Mouse (Mus musculus) intestine, embryonic 15.5 days (tissue): ENCODE data around the gene Flnb. TPM values are rescaled to one million over a fixed set of nuclear protein-coding genes. Genes with fewer than 3 reads are reported as not detected.

Experiments
- ATAC-seq: fragments of 200-750 bp; cut with Nextera tagmentation; 2 replicates; pipeline ENCODE4 v1.8.0; 2017; ENCODE audit warnings: moderate TSS enrichment, moderate library complexity
- H3K27ac ChIP-seq: fragments of 300-500 bp; sonication (generic); 2 replicates; pipeline ENCODE4 v1.5.1; 2015; ENCODE audit warnings: mild to moderate bottlenecking, inconsistent platforms
- H3K27me3 ChIP-seq: fragments of 300-500 bp; sonication (generic); replicated peaks from 2 replicates; pipeline ENCODE4 v1.6.1; 2015; ENCODE audit warnings: inconsistent platforms
- H3K36me3 ChIP-seq: fragments of 300-500 bp; sonication (generic); 2 replicates; pipeline ENCODE4 v1.6.1; 2015; ENCODE audit warnings: inconsistent platforms
- H3K4me1 ChIP-seq: fragments of 300-500 bp; sonication (generic); replicated peaks from 2 replicates; pipeline ENCODE4 v1.6.1; 2015; ENCODE audit warnings: inconsistent platforms
- H3K4me2 ChIP-seq: fragments of 300-500 bp; sonication (generic); replicated peaks from 2 replicates; pipeline ENCODE4 v1.6.1; 2015; ENCODE audit warnings: mild to moderate bottlenecking, inconsistent platforms
- H3K4me3 ChIP-seq: fragments of 300-500 bp; sonication (generic); replicated peaks from 2 replicates; pipeline ENCODE4 v1.5.1; 2015; ENCODE audit warnings: inconsistent platforms
- H3K9ac ChIP-seq: fragments of 300-500 bp; sonication (generic); 2 replicates; pipeline ENCODE4 v1.6.1; 2015; ENCODE audit warnings: inconsistent platforms
- H3K9me3 ChIP-seq: fragments of 300-500 bp; sonication (generic); 2 replicates; pipeline ENCODE4 v1.6.1; 2016; ENCODE audit warnings: inconsistent platforms
- WGBS: fragments of 180-500 bp; shearing (Covaris S2); methylation state at CpG from one replicate; pipeline ENCODE4 v1.1.7; 2015; 5-methylcytosine and 5-hydroxymethylcytosine counted together
- polyA plus RNA-seq: library from polyadenylated mRNA; unstranded; fragments of >200 nt; fragmentation: Nextera tagmentation; extraction: Ambion mirVana; gene quantifications from 2 replicates; pipeline ENCODE4 v1.2.1, GENCODE M21; 2015

Gene Flnb
- polyA plus RNA-seq, 1 experiment from 2014 or later: 17.4 TPM

DNA sequence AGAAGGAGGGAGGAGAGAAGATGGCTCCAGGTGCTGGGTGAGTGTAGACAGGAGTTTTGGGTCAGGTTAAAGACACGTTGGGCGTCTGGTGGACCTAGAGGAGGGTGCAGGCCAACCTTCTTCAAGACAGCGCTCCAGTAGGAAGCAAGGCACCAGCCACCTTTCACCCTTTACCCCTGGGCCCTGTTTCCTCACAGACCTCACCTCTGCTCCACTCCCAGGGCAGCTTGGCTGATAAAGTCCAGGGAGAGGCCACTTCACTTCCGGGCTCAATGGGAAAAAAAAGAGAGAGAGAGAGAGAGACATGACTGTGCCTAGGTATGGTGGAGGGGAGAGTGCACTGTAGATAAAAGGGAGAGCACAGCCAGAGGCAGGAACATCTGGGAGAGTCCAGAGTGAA, 10.0 kb upstream of the Flnb start:
- Histone ChIP-seq H3K4me2 (no peak overlapping the region), H3K27ac (no peak overlapping the region), H3K36me3 (no peaks in the 10 kb centered on the region), H3K9me3 (no peaks in the 10 kb centered on the region), H3K9ac (no peak overlapping the region), H3K27me3 (no peaks in the 10 kb centered on the region), H3K4me3 (no peak overlapping the region), H3K4me1 (peaks cover 3% of the 10 kb centered on the region)
- 59% methylated on average over 4 of the region's 4 CpGs for WGBS
- ATAC-seq: peak; percentile 72

GRCm38 (mm10) chr14:7808501-7808981, 9.2 kb upstream of the Flnb start:
- Histone ChIP-seq H3K4me2 (no peak overlapping the region), H3K36me3 (no peaks in the 10 kb centered on the region), H3K27me3 (no peaks in the 10 kb centered on the region), H3K9ac (no peak overlapping the region), H3K4me1 (peaks cover 3% of the 10 kb centered on the region), H3K27ac (peak overlapping the region; percentile 63), H3K4me3 (no peak overlapping the region), H3K9me3 (no peaks in the 10 kb centered on the region)
- ATAC-seq: peak; percentile 46
- WGBS: 59% methylated on average over 11 of the region's 11 CpGs

DNA sequence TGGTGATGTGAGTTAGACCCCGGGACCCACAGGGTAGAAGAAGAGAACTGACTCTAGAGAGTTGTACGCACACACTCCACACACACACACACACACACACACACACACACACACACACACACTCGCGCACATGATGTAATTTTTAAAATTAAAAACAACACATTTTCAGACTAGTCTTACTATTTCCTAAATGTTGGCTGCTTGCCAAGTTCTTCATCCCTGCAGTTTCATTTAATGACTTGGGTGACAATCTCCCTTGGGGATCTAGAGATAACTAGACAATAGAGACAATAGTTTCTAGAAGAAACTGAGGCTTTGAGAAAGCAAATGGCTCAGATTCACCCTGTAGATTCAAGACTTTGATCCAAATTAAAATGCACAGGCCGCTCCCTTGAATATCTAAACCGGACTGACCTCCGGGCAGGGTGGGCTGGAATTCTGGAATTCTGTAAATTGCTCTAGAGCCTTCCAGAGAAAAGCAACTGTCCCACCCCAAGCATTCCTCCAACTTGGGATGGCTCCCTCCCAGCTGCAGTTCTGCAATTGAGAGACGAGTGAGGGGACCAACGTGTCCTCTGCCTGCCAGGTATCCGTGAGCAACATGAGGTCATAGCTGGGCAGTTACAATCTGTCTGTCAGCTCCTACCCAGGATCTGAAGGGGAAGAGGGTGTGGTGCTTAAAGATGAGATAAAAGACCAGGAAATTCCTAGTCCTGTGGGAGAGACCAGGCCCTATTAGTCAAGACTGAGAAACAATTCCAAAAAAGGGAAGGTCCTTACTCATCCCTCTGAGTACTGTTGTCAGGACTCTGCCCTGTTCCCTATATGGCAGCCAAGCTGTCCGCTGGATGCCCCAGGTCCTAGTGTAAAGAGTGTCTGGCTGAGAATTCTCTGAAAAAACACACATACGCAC, 8.5 kb upstream of the Flnb start:
- peak; percentile 67 for ATAC-seq

DNA sequence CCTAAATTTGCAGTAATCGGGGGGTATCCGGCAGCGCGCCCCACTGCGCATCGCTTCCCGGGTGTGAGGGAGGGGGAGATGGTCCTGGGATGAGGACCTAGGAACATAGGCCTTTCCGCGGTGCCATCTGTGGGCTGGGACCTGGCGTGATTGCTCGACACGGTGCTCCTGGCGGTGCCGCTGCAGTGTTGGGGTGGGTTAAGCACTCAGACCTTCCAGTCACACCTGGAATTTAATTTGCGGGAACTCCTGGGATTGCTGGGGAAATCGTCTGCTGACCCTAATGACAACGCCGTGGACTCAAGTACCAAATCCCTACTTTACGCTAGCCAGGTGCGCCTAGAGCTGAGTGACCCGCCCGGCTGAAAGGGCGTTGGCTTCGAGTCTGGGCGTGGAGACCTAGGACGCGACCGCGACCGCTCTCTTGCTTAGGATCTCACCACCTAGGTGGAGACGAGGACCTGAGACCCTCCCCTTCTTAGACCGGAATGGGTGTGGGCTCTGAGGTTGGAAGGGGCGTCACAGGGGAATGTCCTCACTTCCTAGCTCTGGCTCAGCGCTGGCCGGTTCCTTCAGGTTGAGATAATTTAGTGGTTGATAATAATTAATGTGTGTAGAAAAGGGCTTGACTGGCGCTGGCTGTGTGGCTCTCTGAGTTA, 835 bp downstream of the Flnb start:
- H3K4me1 ChIP-seq: peaks cover 32% of the 10 kb centered on the region
- under 1% methylated on average over 36 of the region's 36 CpGs for WGBS
- H3K27ac ChIP-seq: peak overlapping the region; percentile 74
- H3K4me2 ChIP-seq: peak overlapping the region; percentile 89
- peak overlapping the region; percentile 77 for H3K4me3 ChIP-seq
- H3K27me3 ChIP-seq: no peaks in the 10 kb centered on the region
- H3K36me3 ChIP-seq: no peaks in the 10 kb centered on the region
- peak overlapping the region; percentile 79 for H3K9ac ChIP-seq
- no peaks in the 10 kb centered on the region for H3K9me3 ChIP-seq
- peak; percentile 49 for ATAC-seq

More for the DNA sequence above, 8.5 kb upstream of the Flnb start:
- no peaks in the 10 kb centered on the region for H3K27me3 ChIP-seq
- no peak overlapping the region for H3K9ac ChIP-seq
- no peaks in the 10 kb centered on the region for H3K9me3 ChIP-seq
- no peak overlapping the region for H3K4me3 ChIP-seq
- 64% methylated on average over 12 of the region's 12 CpGs for WGBS
- no peaks in the 10 kb centered on the region for H3K36me3 ChIP-seq
- peaks cover 3% of the 10 kb centered on the region for H3K4me1 ChIP-seq
- no peak overlapping the region for H3K4me2 ChIP-seq
- no peak overlapping the region; the same call in 1 of the 2 replicates for H3K27ac ChIP-seq

DNA sequence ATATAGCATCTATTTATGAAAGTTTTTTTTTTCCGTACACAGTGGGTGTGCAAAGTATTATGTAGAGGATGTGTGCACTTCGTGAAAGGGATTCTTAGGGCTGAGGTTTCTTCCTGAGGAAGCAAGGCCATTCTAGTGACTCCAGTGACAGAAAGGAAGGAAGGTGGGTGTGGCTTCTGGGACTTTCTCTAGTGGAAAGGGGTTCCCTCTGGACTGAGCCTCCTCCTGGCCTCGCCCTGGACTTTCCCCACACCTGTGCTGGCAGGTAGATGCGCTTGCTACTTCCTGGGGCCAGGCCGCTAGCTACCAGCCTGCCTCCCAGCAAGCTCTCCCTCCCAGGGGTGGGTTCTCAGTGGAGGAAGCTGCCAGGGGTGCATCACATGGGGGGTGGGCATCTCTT, 1.7 kb downstream of the Flnb start:
- peak overlapping the region; percentile 79 for H3K9ac ChIP-seq
- 35% methylated on average over 5 of the region's 5 CpGs for WGBS
- peaks cover 37% of the 10 kb centered on the region for H3K4me1 ChIP-seq
- H3K4me3 ChIP-seq: peak overlapping the region; percentile 77
- H3K27ac ChIP-seq: peak overlapping the region; percentile 74
- H3K4me2 ChIP-seq: peak overlapping the region; percentile 89
- peak; percentile 52 for ATAC-seq
- no peaks in the 10 kb centered on the region for H3K36me3 ChIP-seq
- H3K27me3 ChIP-seq: no peaks in the 10 kb centered on the region
- no peaks in the 10 kb centered on the region for H3K9me3 ChIP-seq

DNA sequence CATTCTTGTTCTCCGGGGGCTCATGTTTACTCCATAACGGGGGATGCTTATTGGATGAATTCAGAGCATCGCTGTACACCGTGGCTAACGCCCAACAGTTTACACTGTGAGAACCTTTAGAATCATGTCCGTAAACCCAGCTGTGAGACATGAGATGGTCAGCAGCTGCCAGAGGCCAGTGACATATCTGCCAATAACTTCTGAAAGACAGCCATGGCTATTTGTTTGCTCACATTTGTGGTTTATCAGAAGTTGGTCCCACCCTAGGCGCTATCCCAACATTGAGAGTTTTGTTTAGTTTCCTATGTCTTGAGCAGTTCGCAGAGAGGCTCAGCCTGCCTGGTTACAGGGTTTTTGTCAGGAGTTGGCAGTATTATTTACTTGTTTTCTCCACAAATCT, 3.6 kb downstream of the Flnb start:
- ATAC-seq: no peak
- Histone ChIP-seq H3K4me2 (0 out of 2 replicates have a peak overlapping the region, but pooled peaks have one; percentile 89), H3K9me3 (no peaks in the 10 kb centered on the region), H3K4me3 (no peak overlapping the region), H3K27me3 (no peaks in the 10 kb centered on the region), H3K4me1 (peaks cover 49% of the 10 kb centered on the region), H3K36me3 (no peaks in the 10 kb centered on the region), H3K27ac (no peak overlapping the region), H3K9ac (no peak overlapping the region)
- WGBS: 48% methylated on average over 8 of the region's 8 CpGs

DNA sequence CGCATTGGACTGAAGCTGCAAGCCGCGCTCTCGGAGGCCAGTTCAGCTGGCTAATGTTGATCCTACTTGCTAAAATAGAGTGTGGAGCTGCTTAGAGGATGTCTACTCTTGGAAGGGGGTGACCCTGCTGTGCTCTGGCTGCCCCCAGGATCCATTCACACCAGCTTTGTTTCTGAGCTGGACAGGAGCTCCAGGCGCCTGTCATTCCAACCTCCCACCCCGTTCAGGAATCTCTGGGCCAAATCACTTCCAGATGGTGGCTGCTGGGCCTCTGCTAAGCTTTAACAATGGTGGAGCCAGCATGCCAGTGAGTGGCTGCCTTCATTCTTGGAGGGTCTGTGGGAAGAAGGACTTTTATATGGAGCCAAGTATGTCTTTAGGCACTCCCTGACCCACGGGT, 4.9 kb downstream of the Flnb start:
- Histone ChIP-seq H3K36me3 (no peaks in the 10 kb centered on the region), H3K4me2 (no peak overlapping the region), H3K9me3 (no peaks in the 10 kb centered on the region), H3K4me1 (peaks cover 52% of the 10 kb centered on the region), H3K9ac (no peak overlapping the region), H3K27ac (peak overlapping the region; percentile 19; the same call in 1 of the 2 replicates), H3K4me3 (no peak overlapping the region), H3K27me3 (no peaks in the 10 kb centered on the region)
- ATAC-seq: no peak
- WGBS: 46% methylated on average over 7 of the region's 7 CpGs

- H3K4me1 ChIP-seq: peaks cover 44% of the 10 kb centered on the region
- H3K36me3 ChIP-seq: no peaks in the 10 kb centered on the region
- H3K27ac ChIP-seq: peak overlapping the region; percentile 87
- peak; percentile 72 for ATAC-seq
- H3K9me3 ChIP-seq: no peaks in the 10 kb centered on the region
- no peak overlapping the region for H3K9ac ChIP-seq
- H3K27me3 ChIP-seq: no peaks in the 10 kb centered on the region
- 31% methylated on average over 8 of the region's 8 CpGs for WGBS
- peak overlapping the region; percentile 31 for H3K4me2 ChIP-seq
- H3K4me3 ChIP-seq: no peak overlapping the region
Measured at GRCm38 (mm10) chr14:7824651-7825268, 7.0 kb downstream of the Flnb start.

DNA sequence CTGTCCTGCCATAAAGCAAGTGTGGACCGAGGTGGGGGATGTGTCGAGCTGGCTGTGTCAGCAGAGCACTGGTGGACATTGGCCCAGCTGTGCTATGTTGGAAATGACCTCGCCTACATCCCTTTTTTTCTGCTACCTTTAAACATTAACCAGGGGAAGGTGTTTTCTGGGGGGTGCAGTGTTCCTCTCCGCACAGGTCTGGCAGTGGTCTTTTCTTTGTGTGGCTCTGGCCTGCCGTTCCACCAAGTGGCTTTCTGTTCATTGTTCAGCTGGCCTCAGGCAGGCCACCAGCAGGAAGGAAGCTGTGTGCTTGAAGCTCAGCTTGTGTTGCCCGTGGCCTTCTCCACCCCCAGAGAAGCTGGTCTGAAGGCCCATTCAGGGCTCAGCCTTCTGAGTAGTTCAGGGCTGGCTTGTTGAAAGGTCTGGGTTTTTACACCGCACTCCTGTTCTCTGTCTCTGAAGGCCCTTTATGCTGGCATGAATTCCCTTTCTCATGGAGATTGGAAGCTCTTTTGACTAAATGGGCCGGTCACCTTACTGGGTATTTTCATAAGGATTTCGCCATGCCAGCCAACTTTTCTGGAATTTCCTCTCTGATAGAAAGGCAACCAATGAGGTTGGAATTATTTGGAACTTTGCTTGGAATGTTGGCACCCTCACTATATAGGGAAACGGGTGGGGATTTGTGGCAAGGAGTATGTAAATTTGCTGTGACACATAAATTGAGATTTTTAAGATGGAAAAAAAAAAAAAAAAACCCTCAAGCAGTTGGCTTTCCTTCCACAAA, 8.6 kb downstream of the Flnb start:
- 44% methylated on average over 10 of the region's 10 CpGs for WGBS
- peak; percentile 77 for ATAC-seq
- no peaks in the 10 kb centered on the region for H3K9me3 ChIP-seq
- peak overlapping the region; percentile 87 for H3K27ac ChIP-seq
- H3K9ac ChIP-seq: peak overlapping the region; percentile 22; the same call in 1 of the 2 replicates
- no peak overlapping the region for H3K4me3 ChIP-seq
- H3K36me3 ChIP-seq: no peaks in the 10 kb centered on the region
- H3K4me2 ChIP-seq: peak overlapping the region; percentile 44
- no peaks in the 10 kb centered on the region for H3K27me3 ChIP-seq
- H3K4me1 ChIP-seq: peaks cover 34% of the 10 kb centered on the region

- WGBS: 55% methylated on average over 2 of the region's 2 CpGs
- no peak overlapping the region for H3K4me2 ChIP-seq
Measured at GRCm38 (mm10) chr14:7829181-7829580, 11.4 kb downstream of the Flnb start.

GRCm38 (mm10) chr14:7831770-7832439, 14.1 kb downstream of the Flnb start:
- H3K9ac ChIP-seq: no peak overlapping the region
- ATAC-seq: no peak
- 0 out of 2 replicates have a peak, but pooled peaks cover 3% of the 10 kb centered on the region for H3K4me1 ChIP-seq
- WGBS: 43% methylated on average over 1 of the region's 1 CpGs
- H3K36me3 ChIP-seq: no peaks in the 10 kb centered on the region
- H3K9me3 ChIP-seq: no peaks in the 10 kb centered on the region
- no peak overlapping the region for H3K4me2 ChIP-seq
- H3K4me3 ChIP-seq: no peak overlapping the region
- H3K27me3 ChIP-seq: no peaks in the 10 kb centered on the region
- no peak overlapping the region for H3K27ac ChIP-seq

More at GRCm38 (mm10) chr14:7829181-7829580, 11.4 kb downstream of the Flnb start:
- no peaks in the 10 kb centered on the region for H3K36me3 ChIP-seq
- peaks cover 21% of the 10 kb centered on the region for H3K4me1 ChIP-seq
- no peak overlapping the region for H3K4me3 ChIP-seq
- no peak overlapping the region for H3K27ac ChIP-seq
- no peaks in the 10 kb centered on the region for H3K27me3 ChIP-seq
- ATAC-seq: no peak
- no peaks in the 10 kb centered on the region for H3K9me3 ChIP-seq
- H3K9ac ChIP-seq: no peak overlapping the region
